Comparison of ENCODE assay signal across 8 mouse cellular contexts in genomic region chr2:66180293-66180692, GRCm38 (mm10). TPM values are rescaled to one million over a fixed set of nuclear protein-coding genes. Genes with fewer than 3 reads are reported as not detected.
DNase-seq lines count a peak whose midpoint lies in the region; ATAC-seq and TF ChIP-seq lines count a peak whose summit lies in the region.

No protein-coding gene starts in this region.

- DNase-seq in heart, adult 18-20 months: peak; percentile 35 to 48
- DNase-seq in embryo, embryonic 11 days: peak; percentile 77
- peak; percentile 80 for DNase-seq in kidney, postnatal 14 days

- no peaks in the 10 kb centered on the region for H3K9me3 ChIP-seq in heart, embryonic 12.5 days (replicated peaks)
- no peaks in the 10 kb centered on the region for H3K9me3 ChIP-seq in heart, embryonic 16.5 days (replicated peaks; ENCODE audit: control insufficient read depth, low read length)
- no peaks in the 10 kb centered on the region for H3K9me3 ChIP-seq in liver, embryonic 12.5 days (replicated peaks)

- no peak overlapping the region for H3K27ac ChIP-seq in heart, embryonic 12.5 days (ENCODE audit: poor library complexity, severe bottlenecking)
- no peak overlapping the region for H3K27ac ChIP-seq in heart, embryonic 16.5 days (ENCODE audit: low read length)
- H3K27ac ChIP-seq in testis, adult 2 months (ENCODE audit: control insufficient read depth, insufficient read depth, low read depth, low read length): no peak overlapping the region
- no peak overlapping the region for H3K27ac ChIP-seq in liver, embryonic 12.5 days

- H3K36me3 ChIP-seq in heart, embryonic 12.5 days: no peaks in the 10 kb centered on the region
- H3K36me3 ChIP-seq in heart, embryonic 16.5 days (ENCODE audit: control insufficient read depth, insufficient read depth): no peaks in the 10 kb centered on the region
- H3K36me3 ChIP-seq in testis, adult 2 months (ENCODE audit: control insufficient read depth, insufficient read depth, low read length): no peaks in the 10 kb centered on the region
- no peaks in the 10 kb centered on the region for H3K36me3 ChIP-seq in liver, embryonic 12.5 days

- no peak overlapping the region for H3K4me3 ChIP-seq in heart, embryonic 12.5 days
- H3K4me3 ChIP-seq in heart, embryonic 16.5 days (ENCODE audit: low read length): no peak overlapping the region
- peak overlapping the region; percentile 62 for H3K4me3 ChIP-seq in testis, adult 2 months (ENCODE audit: control insufficient read depth, low read depth, low read length)
- no peak overlapping the region for H3K4me3 ChIP-seq in liver, embryonic 12.5 days

- H3K4me2 ChIP-seq in heart, embryonic 12.5 days: no peak overlapping the region
- peak overlapping the region; percentile 12; the same call in 1 of the 2 replicates for H3K4me2 ChIP-seq in heart, embryonic 16.5 days (ENCODE audit: low read depth, low read length)
- H3K4me2 ChIP-seq in liver, embryonic 12.5 days: no peak overlapping the region

- no peak overlapping the region for H3K9ac ChIP-seq in heart, embryonic 12.5 days
- H3K9ac ChIP-seq in heart, embryonic 16.5 days (ENCODE audit: low read length): no peak overlapping the region
- no peak overlapping the region for H3K9ac ChIP-seq in liver, embryonic 12.5 days

- TF ChIP-seq POLR2A in testis, adult 2 months (IDR thresholded peaks at IDR 0.05; ENCODE audit: control insufficient read depth, low read depth, low read length): no peak

- WGBS in heart, embryonic 12.5 days: 58% methylated on average over 10 of the region's 10 CpGs
- 47% methylated on average over 10 of the region's 10 CpGs for WGBS in heart, embryonic 16.5 days
- 67% methylated on average over 10 of the region's 10 CpGs for WGBS in liver, embryonic 12.5 days (ENCODE audit: insufficient replicate concordance)

- H3K4me1 ChIP-seq in heart, embryonic 12.5 days (replicated peaks): no peaks in the 10 kb centered on the region; the same call in 1 of the 2 replicates
- H3K4me1 ChIP-seq in heart, embryonic 16.5 days (ENCODE audit: control insufficient read depth, insufficient read depth, low read length): no peaks in the 10 kb centered on the region
- no peaks in the 10 kb centered on the region for H3K4me1 ChIP-seq in testis, adult 2 months (ENCODE audit: control insufficient read depth, insufficient read depth, low read length)
- H3K4me1 ChIP-seq in liver, embryonic 12.5 days: no peaks in the 10 kb centered on the region

- no peaks in the 10 kb centered on the region for H3K27me3 ChIP-seq in heart, embryonic 12.5 days (replicated peaks)
- no peaks in the 10 kb centered on the region for H3K27me3 ChIP-seq in heart, embryonic 16.5 days (ENCODE audit: control insufficient read depth, insufficient read depth, low read length)
- no peaks in the 10 kb centered on the region for H3K27me3 ChIP-seq in testis, adult 2 months (ENCODE audit: control insufficient read depth, insufficient read depth, low read length)
- H3K27me3 ChIP-seq in liver, embryonic 12.5 days (replicated peaks): no peaks in the 10 kb centered on the region

- no peak for ATAC-seq in heart, embryonic 12.5 days (ENCODE audit: insufficient number of reproducible peaks, low FRiP score)
- no peak for ATAC-seq in heart, embryonic 16.5 days (replicated peaks; ENCODE audit: extremely low read depth, insufficient read depth, low FRiP score)
- peak; percentile 36 for ATAC-seq in megakaryocyte, adult 5-6 weeks (ENCODE audit: poor library complexity, severe bottlenecking)
- ATAC-seq in liver, embryonic 12.5 days: no peak

- TF ChIP-seq CTCF in testis, adult 2 months (IDR thresholded peaks at IDR 0.05; ENCODE audit: control insufficient read depth, insufficient read depth, insufficient replicate concordance, low read depth, low read length): no peak

RNA-seq across cellular contexts. Expression of gene Galnt3, which starts 55.5 kb away (rescaled TPM):
- total RNA-seq in heart, adult 18-20 months (2021): under 1 TPM; 0.12 to 0.95 TPM
- 0.15 TPM in 1 of 2 replicates, not detected in the other for polyA plus RNA-seq in heart, embryonic 12.5 days (2016; fragmentation: Nextera tagmentation; extraction: Ambion mirVana)
- 1.3 and 1.8 TPM in 2 replicates for polyA plus RNA-seq in heart, embryonic 16.5 days (2015; fragmentation: Nextera tagmentation; extraction: Ambion mirVana)
- 8.1 and 12.7 TPM in 2 replicates for total RNA-seq in megakaryocyte, adult 5-6 weeks (2015)
- 4.9 and 7.5 TPM in 2 replicates for total RNA-seq in megakaryocyte, adult 5-6 weeks (2017)
- 76.2 and 83.9 TPM in 2 replicates for polyA plus RNA-seq in testis, adult 2 months (2012; rRNA removed)
- 0.38 and 0.39 TPM in 2 replicates for polyA plus RNA-seq in liver, embryonic 12.5 days (2016; fragmentation: Nextera tagmentation; extraction: Ambion mirVana)

Comparison
In these comparisons a context has a peak if more than half of its experiments do, and no peak if none do; other contexts are left out.
1. RNA of gene Galnt3, which starts 55.5 kb away (polyA plus RNA-seq): 76.2 to 83.9 TPM in testis, adult 2 months; 1.3 to 1.8 TPM in heart, embryonic 16.5 days, 0.38 to 0.39 TPM in liver, embryonic 12.5 days and 0.15 TPM in heart, embryonic 12.5 days; every median in the first group is over 10 times any median in the second.
2. Peak in every context shown above with its lines, with median percentiles within 50 percentile points of each other: DNase-seq.